Mouse (Mus musculus) myocyte (in vitro differentiated cells): ENCODE measurements around the gene Sh3gl3.

Experiments used
- CEBPB ChIP-seq: IDR thresholded peaks from 2 replicates; pipeline ENCODE4 v1.6.1; 2011; ENCODE audit warnings: mild to moderate bottlenecking, moderate library complexity; ENCODE audit not compliant: poor library complexity, insufficient read depth, severe bottlenecking
- E2F4 ChIP-seq: IDR thresholded peaks from one replicate; pipeline ENCODE4 v1.6.1; 2011; ENCODE audit warnings: mild to moderate bottlenecking, control low read depth, moderate library complexity; ENCODE audit not compliant: insufficient read depth
- MAX ChIP-seq: IDR thresholded peaks from one replicate; pipeline ENCODE4 v1.6.1; 2011; ENCODE audit warnings: low read depth, mild to moderate bottlenecking, control low read depth
- MYOD1 ChIP-seq, 3 experiments: IDR thresholded peaks; one replicate each; pipeline ENCODE4 v1.6.1; 2011; ENCODE audit warnings: control low read depth in 2 of 3, low read depth in 2 of 3, mild to moderate bottlenecking in 2 of 3, moderate library complexity in 1 of 3; ENCODE audit not compliant: insufficient read length in 2 of 3, control insufficient read depth in 1 of 3
- POLR2A ChIP-seq: IDR thresholded peaks from one replicate; pipeline ENCODE4 v1.6.1; 2011; ENCODE audit warnings: low read depth, mild to moderate bottlenecking, control low read depth, moderate library complexity; ENCODE audit not compliant: insufficient read length
- SRF ChIP-seq: IDR thresholded peaks from one replicate; pipeline ENCODE4 v1.6.1; 2011; ENCODE audit warnings: low read depth; ENCODE audit not compliant: control insufficient read depth, insufficient read length
- TCF12 ChIP-seq: IDR thresholded peaks from one replicate; pipeline ENCODE4 v1.6.1; 2011; ENCODE audit warnings: mild to moderate bottlenecking, control low read depth; ENCODE audit not compliant: poor library complexity, insufficient read depth, severe bottlenecking
- USF1 ChIP-seq: IDR thresholded peaks from one replicate; pipeline ENCODE4 v1.6.1; 2011; ENCODE audit warnings: low read depth, mild to moderate bottlenecking, control low read depth, moderate library complexity

GRCm38 (mm10) chr7:82338532-82338931 lies 164.9 kb downstream of the Sh3gl3 start:
- no peak for TF ChIP-seq POLR2A
- no peak for TF ChIP-seq E2F4
- no peak for TF ChIP-seq MAX
- no peak for TF ChIP-seq CEBPB
- TF ChIP-seq SRF, result no peak
- no peak for TF ChIP-seq TCF12
- TF ChIP-seq USF1, result no peak
- no peak for TF ChIP-seq MYOD1 (IDR thresholded peaks at IDR 0.05; ENCODE audit: control insufficient read depth in 1 of 3, insufficient read length in 2 of 3, low read depth in 2 of 3)
